Mouse (Mus musculus): ENCODE measurements around the gene Phyhd1. TPM values are rescaled to one million over a fixed set of nuclear protein-coding genes. Genes with fewer than 3 reads are reported as not detected.

Phyhd1 gene
- 11.6 TPM for total RNA-seq (2023)

GRCm38 (mm10) chr2:30265767-30266253 lies at the start of gene Phyhd1:
Phyhd1 (plus strand) TSS chr2:30266203.

GRCm38 (mm10) chr2:30237199-30237880 lies 28.7 kb upstream of the Phyhd1 start, which contains the start of gene Lrrc8a:
Lrrc8a (plus strand) TSS chr2:30237715.

GRCm38 (mm10) chr2:30240267-30240666 lies 25.7 kb upstream of the Phyhd1 start, which contains the start of gene Gm28035:
Gm28035 (plus strand) TSS chr2:30240567.

GRCm38 (mm10) chr2:30280743-30281142 lies 14.7 kb downstream of the Phyhd1 start, which contains the start of gene Gm28038:
Gm28038 (plus strand) TSS chr2:30281043.

GRCm38 (mm10) chr2:30286192-30287026 lies 20.4 kb downstream of the Phyhd1 start, which contains the start of the genes Dolk and Nup188:
Dolk (minus strand) TSS chr2:30286334.
Nup188 (plus strand) TSS chr2:30286397.

Other genes with a start within 250 kb of the Phyhd1 start
- gene Wdr34, start 217.3 kb upstream of the Phyhd1 start, total RNA-seq (2023) = 0.73 TPM
- 207 TPM for gene Set, start 208.8 kb upstream of the Phyhd1 start, total RNA-seq (2023)
- gene Pkn3, start 188.5 kb upstream of the Phyhd1 start, total RNA-seq (2023) = 0.67 TPM
- 10.0 TPM for gene Zdhhc12, start 172.6 kb upstream of the Phyhd1 start, total RNA-seq (2023)
- 81.2 TPM for gene Zer1, start 141.6 kb upstream of the Phyhd1 start, total RNA-seq (2023)
- gene Tbc1d13, start 132.5 kb upstream of the Phyhd1 start, total RNA-seq (2023) = 30.3 TPM
- gene Endog, start 94.7 kb upstream of the Phyhd1 start, total RNA-seq (2023) = 13.2 TPM
- gene Spout1, start 87.7 kb upstream of the Phyhd1 start, total RNA-seq (2023) = 19.0 TPM
- 12.2 TPM for gene Kyat1, start 60.4 kb upstream of the Phyhd1 start, total RNA-seq (2023)
- gene Lrrc8a, start 28.5 kb upstream of the Phyhd1 start, total RNA-seq (2023) = 64.4 TPM
- 6.5 TPM for gene Gm28035, start 25.6 kb upstream of the Phyhd1 start, total RNA-seq (2023)
- not detected for gene Gm28038, start 14.8 kb downstream of the Phyhd1 start, total RNA-seq (2023)
- 9.9 TPM for gene Dolk, start 20.1 kb downstream of the Phyhd1 start, total RNA-seq (2023)
- 48.7 TPM for gene Nup188, start 20.2 kb downstream of the Phyhd1 start, total RNA-seq (2023)
- 78.6 TPM for gene Sh3glb2, start 93.1 kb downstream of the Phyhd1 start, total RNA-seq (2023)
- gene Miga2, start 98.0 kb downstream of the Phyhd1 start, total RNA-seq (2023) = 10.7 TPM
- gene Dolpp1, start 126.1 kb downstream of the Phyhd1 start, total RNA-seq (2023) = 19.8 TPM
- gene Crat, start 149.6 kb downstream of the Phyhd1 start, total RNA-seq (2023) = 8.3 TPM
- 79.2 TPM for gene Ptpa, start 149.8 kb downstream of the Phyhd1 start, total RNA-seq (2023)
- 0.82 TPM for gene Ier5l, start 208.0 kb downstream of the Phyhd1 start, total RNA-seq (2023)